Mouse (Mus musculus): ENCODE results near the gene Slamf7. TPM values are rescaled to one million over a fixed set of nuclear protein-coding genes. Genes with fewer than 3 reads are reported as not detected.
"Not testable (repeated sequence)": the region's sequence is repeated elsewhere in the genome, so short reads cannot be mapped to it uniquely, and the experiment has no call there.

Gene Slamf7
- total and polyA plus RNA-seq, 3 experiments = 6.8 to 15.4 (median 10.6) TPM

DNA sequence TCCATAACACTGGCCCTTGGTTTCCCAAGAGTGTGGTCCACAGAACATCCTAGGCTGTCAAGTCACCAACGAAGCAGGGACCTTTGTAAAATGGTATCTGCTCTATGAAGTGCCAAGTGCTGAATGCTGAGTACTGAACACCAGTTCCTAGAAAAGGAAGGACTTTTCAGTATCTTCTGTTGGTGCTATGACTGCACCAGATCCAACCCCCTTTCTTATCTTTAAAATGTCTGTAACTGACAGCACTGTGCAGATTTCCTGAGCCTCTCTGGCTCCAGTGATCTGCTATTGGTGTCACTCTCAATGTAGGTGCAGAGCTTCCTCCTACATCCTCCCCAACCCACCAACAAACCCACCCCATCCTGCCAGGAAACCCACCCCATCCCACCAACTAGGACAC, 21.6 kb upstream of the Slamf7 start:
- no peak for DNase-seq (ENCODE audit: extremely low read depth)
- in situ Hi-C loops (cut with MboI; ENCODE audit: low pct_ligation_motif_present, low pct_unique_long_range_greater_than_20kb, low sequenced_read_pairs) = no loop called here
- Histone ChIP-seq H3K9me3 (replicated peaks; ENCODE audit: low read length) (no peaks in the 10 kb centered on the region), H3K79me2 (replicated peaks; ENCODE audit: control insufficient read depth, extremely low read depth, insufficient read depth, poor library complexity, severe bottlenecking) (no peaks in the 10 kb centered on the region), H3K27me3 (replicated peaks) (no peaks in the 10 kb centered on the region), H3K27ac (ENCODE audit: insufficient read depth, low read depth) (no peak overlapping the region), H3K9ac (ENCODE audit: insufficient read depth, low read depth) (no peak overlapping the region), H3K36me3 (replicated peaks in 1 of 2; ENCODE audit: control insufficient read depth in 1 of 2, insufficient read depth in 1 of 2, low read length in 1 of 2) (no peaks in the 10 kb centered on the region), H3K4me2 (ENCODE audit: insufficient read depth, low read depth, poor library complexity, severe bottlenecking) (no peak overlapping the region), H3K4me3 (replicated peaks in 1 of 3; ENCODE audit: low read depth in 2 of 3, low read length in 2 of 3, poor library complexity in 1 of 3) (no peak overlapping the region), H3K4me1 (ENCODE audit: control insufficient read depth in 1 of 2, insufficient read depth in 2 of 2) (peaks cover 5 to 33% of the 10 kb centered on the region in 2 experiments; a peak in 3 of 4 replicates)
- TF ChIP-seq SMC3 (IDR thresholded peaks at IDR 0.05; ENCODE audit: low read depth, low read length) (no peak), MYC (IDR thresholded peaks at IDR 0.05; ENCODE audit: low read depth, low read length) (no peak)
- dilution Hi-C loops (cut with MboI; ENCODE audit: extremely low pct_ligation_motif_present, extremely low pct_unique_long_range_greater_than_20kb, low sequenced_read_pairs) = no loop called here

DNA sequence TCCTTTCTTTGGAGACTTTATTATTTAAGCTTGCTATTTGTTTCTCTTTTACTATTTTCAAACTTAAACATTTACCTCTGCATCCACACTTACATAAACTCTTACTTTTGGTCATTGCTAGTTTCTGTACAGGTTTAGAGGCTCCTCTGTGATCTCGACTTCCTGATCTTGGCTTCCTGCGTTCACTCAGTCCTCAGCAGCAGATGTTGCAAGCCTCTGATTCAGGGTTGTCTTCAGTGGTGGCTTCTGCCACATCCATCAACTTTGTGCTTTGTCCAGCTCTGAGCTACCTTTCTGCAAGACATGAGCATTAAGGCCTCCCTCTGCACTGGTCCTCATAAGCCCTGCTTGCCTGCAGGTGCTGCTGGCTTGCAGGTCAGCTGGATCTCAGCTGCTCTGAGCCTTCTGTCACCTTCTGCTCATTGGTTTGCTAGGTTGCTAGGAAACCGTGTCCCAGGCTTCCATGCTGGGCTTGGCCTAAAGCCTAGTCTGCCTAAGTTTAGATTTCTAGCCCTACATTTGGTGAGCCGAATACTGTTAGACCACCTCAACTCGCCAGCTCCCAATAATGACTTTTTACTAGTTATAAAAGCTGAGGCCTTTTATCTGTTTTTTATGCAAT, 20.1 kb upstream of the Slamf7 start:
- no peak for TF ChIP-seq POLR2A (IDR thresholded peaks at IDR 0.05; ENCODE audit: low read depth, low read length)
- no peak for TF ChIP-seq GABPA (IDR thresholded peaks at IDR 0.05; ENCODE audit: insufficient replicate concordance, low read depth, low read length)
- no peak for TF ChIP-seq USF1 (IDR thresholded peaks at IDR 0.05; ENCODE audit: low read depth, low read length)
- TF ChIP-seq MEF2A (IDR thresholded peaks at IDR 0.05; ENCODE audit: borderline replicate concordance, low read depth, low read length) = no peak
- TF ChIP-seq JUN (IDR thresholded peaks at IDR 0.05; ENCODE audit: insufficient read depth, low read depth, low read length) = no peak
- TF ChIP-seq TBP (conservative IDR thresholded peaks at IDR 0.05; ENCODE audit: low read depth, low read length) = no peak
- TF ChIP-seq ZKSCAN1 (IDR thresholded peaks at IDR 0.05; ENCODE audit: borderline replicate concordance, low read depth, low read length) = no peak
- no peak for TF ChIP-seq MYC (IDR thresholded peaks at IDR 0.05; ENCODE audit: low read depth, low read length)
- no peak for TF ChIP-seq ELF1 (IDR thresholded peaks at IDR 0.05; ENCODE audit: low read depth, low read length)
- no peak for TF ChIP-seq RAD21 (IDR thresholded peaks at IDR 0.05; ENCODE audit: low read depth, low read length)
- Histone ChIP-seq H3K79me2 (replicated peaks; ENCODE audit: control insufficient read depth, extremely low read depth, insufficient read depth, poor library complexity, severe bottlenecking) (no peaks in the 10 kb centered on the region), H3K4me2 (ENCODE audit: insufficient read depth, low read depth, poor library complexity, severe bottlenecking) (no peak overlapping the region), H3K27me3 (replicated peaks) (no peaks in the 10 kb centered on the region), H3K27ac (ENCODE audit: insufficient read depth, low read depth) (no peak overlapping the region), H3K9me3 (replicated peaks; ENCODE audit: low read length) (no peaks in the 10 kb centered on the region), H3K36me3 (replicated peaks in 1 of 2; ENCODE audit: control insufficient read depth in 1 of 2, insufficient read depth in 1 of 2, low read length in 1 of 2) (no peaks in the 10 kb centered on the region), H3K4me1 (ENCODE audit: control insufficient read depth in 1 of 2, insufficient read depth in 2 of 2) (peaks cover 5 to 33% of the 10 kb centered on the region in 2 experiments; a peak in 3 of 4 replicates), H3K9ac (ENCODE audit: insufficient read depth, low read depth) (no peak overlapping the region), H3K4me3 (replicated peaks in 1 of 3; ENCODE audit: low read depth in 2 of 3, low read length in 2 of 3, poor library complexity in 1 of 3) (no peak overlapping the region)
- dilution Hi-C loops (cut with MboI; ENCODE audit: extremely low pct_ligation_motif_present, extremely low pct_unique_long_range_greater_than_20kb, low sequenced_read_pairs) = no loop called here
- in situ Hi-C loops (cut with MboI; ENCODE audit: low pct_ligation_motif_present, low pct_unique_long_range_greater_than_20kb, low sequenced_read_pairs) = no loop called here
- DNase-seq (ENCODE audit: extremely low read depth) = no peak

DNA sequence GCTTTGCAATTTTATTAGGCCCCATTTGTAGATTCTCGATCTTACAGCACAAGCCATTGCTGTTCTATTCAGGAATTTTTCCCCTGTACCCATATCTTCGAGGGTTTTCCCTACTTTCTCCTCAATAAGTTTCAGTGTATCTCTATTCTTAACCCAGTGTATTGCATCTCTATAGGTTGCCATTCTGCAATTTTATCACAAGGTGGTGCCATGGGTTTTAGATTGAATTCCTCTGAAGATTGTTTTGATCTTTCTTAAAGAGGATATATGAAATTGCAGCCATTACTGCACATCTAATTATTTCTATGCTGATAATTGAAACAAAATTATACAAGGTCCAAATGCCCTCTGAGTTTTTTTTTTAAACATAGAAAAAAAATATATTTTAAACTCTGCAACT, 19.6 kb upstream of the Slamf7 start:
- peak in 1 of 2 experiments; percentile 85; a peak in 2 of 4 replicates for TF ChIP-seq CTCF (conservative IDR thresholded peaks at IDR 0.05 in 1 of 2, IDR thresholded peaks at IDR 0.05 in 1 of 2; ENCODE audit: low read depth in 2 of 2, low read length in 2 of 2)
- TF ChIP-seq SMC3 (IDR thresholded peaks at IDR 0.05; ENCODE audit: low read depth, low read length) = peak; percentile 86
- TF ChIP-seq RAD21 (IDR thresholded peaks at IDR 0.05; ENCODE audit: low read depth, low read length) = peak; percentile 85
- TF ChIP-seq ZC3H11A (IDR thresholded peaks at IDR 0.05; ENCODE audit: low read depth, low read length) = peak; percentile 48
- DNase-seq (ENCODE audit: extremely low read depth); dilution Hi-C loops (cut with MboI; ENCODE audit: extremely low pct_ligation_motif_present, extremely low pct_unique_long_range_greater_than_20kb, low sequenced_read_pairs): not testable (repeated sequence)

More for the DNA sequence above, 19.6 kb upstream of the Slamf7 start:
- H3K9ac ChIP-seq (ENCODE audit: insufficient read depth, low read depth); in situ Hi-C loops (cut with MboI; ENCODE audit: low pct_ligation_motif_present, low pct_unique_long_range_greater_than_20kb, low sequenced_read_pairs); H3K4me2 ChIP-seq (ENCODE audit: insufficient read depth, low read depth, poor library complexity, severe bottlenecking); H3K79me2 ChIP-seq (replicated peaks; ENCODE audit: control insufficient read depth, extremely low read depth, insufficient read depth, poor library complexity, severe bottlenecking); H3K9me3 ChIP-seq (replicated peaks; ENCODE audit: low read length); H3K4me3 ChIP-seq (replicated peaks in 1 of 3; ENCODE audit: low read depth in 2 of 3, low read length in 2 of 3, poor library complexity in 1 of 3); H3K27me3 ChIP-seq (replicated peaks); H3K36me3 ChIP-seq (replicated peaks in 1 of 2; ENCODE audit: control insufficient read depth in 1 of 2, insufficient read depth in 1 of 2, low read length in 1 of 2); H3K27ac ChIP-seq (ENCODE audit: insufficient read depth, low read depth): not testable (repeated sequence)
- peaks cover 3 to 28% of the 10 kb centered on the region in 2 experiments; a peak in 2 of 4 replicates for H3K4me1 ChIP-seq (ENCODE audit: control insufficient read depth in 1 of 2, insufficient read depth in 2 of 2)
